Mouse (Mus musculus): ENCODE measurements around the gene Fbxw19.

- TF ChIP-seq MAX (IDR thresholded peaks at IDR 0.05) (no peak), CTCF (IDR thresholded peaks at IDR 0.05; ENCODE audit: control insufficient read depth, insufficient read depth, insufficient read length) (no peak)
Measured at GRCm38 (mm10) chr9:109449040-109449439, 46.6 kb downstream of the Fbxw19 start, which contains the start of gene Fbxw16.
